Mouse (Mus musculus) urinary bladder, postnatal 0 days (tissue): ENCODE measurements around the gene Supv3l1. TPM values are rescaled to one million over a fixed set of nuclear protein-coding genes. Genes with fewer than 3 reads are reported as not detected.

Source experiments
- polyA plus RNA-seq: library from polyadenylated mRNA; unstranded; fragments of >200 nt; fragmentation: Nextera tagmentation; extraction: Ambion mirVana; gene quantifications from 2 replicates; pipeline ENCODE4 v1.2.1, GENCODE M21; 2015

Supv3l1 gene
- polyA plus RNA-seq, result 11.6 and 12.2 TPM in 2 replicates

GRCm38 (mm10) chr10:62449364-62450279 is at the start of gene Supv3l1, which contains the start of gene 4930507D05Rik:
Supv3l1 (minus strand) TSS chr10:62449738.
4930507D05Rik (plus strand) TSS chr10:62449489.

DNA sequence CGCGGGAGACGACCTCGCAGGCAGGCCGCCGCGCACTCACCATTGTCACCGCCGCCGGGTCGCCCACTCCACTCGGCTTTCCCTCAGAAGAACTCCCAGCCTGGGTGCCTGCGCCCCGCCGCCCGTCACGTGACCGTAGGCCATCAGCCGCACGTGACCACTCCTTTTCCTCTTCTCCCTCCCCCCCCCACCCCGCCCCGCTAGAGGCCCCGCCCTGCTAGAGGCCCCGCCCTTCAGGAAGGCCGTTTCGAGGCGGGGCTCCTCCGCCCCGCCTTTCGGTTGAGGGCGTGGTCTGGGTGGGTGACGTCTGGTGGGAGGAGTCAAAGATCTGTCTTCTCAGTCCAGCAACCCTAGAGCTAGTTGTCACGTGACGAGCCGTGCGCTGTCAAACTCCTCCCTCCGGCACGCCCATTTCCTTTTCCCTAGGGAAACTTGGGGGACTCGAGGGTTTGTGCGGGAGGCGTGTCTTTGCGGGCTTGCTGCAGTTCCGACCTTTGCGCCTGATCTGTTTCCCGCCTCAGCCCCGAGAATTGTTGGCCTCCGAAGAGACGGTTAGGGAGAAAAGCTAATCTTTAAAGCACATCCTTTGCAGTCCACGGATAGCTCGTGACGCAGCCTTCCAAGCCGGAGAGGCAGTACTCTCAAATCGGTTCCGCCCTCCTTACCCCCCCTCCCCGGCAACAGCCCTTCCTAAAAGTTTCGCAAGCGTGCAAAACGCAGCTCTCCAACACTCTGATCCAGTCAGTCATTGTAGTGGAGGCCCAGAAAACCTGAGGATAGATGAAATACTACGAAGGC is 37.3 kb upstream of the Supv3l1 start, which contains the start of gene Vps26a:
Vps26a (minus strand) TSS at position 188 of the 798 bp plus-strand sequence.

GRCm38 (mm10) chr10:62422255-62422654 is 27.3 kb downstream of the Supv3l1 start, which contains the start of gene Hkdc1:
Hkdc1 (minus strand) TSS chr10:62422491.

GRCm38 (mm10) chr10:62379808-62380207 is 69.7 kb downstream of the Supv3l1 start, which contains the start of gene Hk1:
Hk1 (minus strand) TSS chr10:62379908.

Other genes with a start within 250 kb of the Supv3l1 start
- 23.4 and 27.2 TPM in 2 replicates for gene Tspan15, start 218.5 kb downstream of the Supv3l1 start, polyA plus RNA-seq
- 2.5 and 3.9 TPM in 2 replicates for gene Tacr2, start 197.3 kb downstream of the Supv3l1 start, polyA plus RNA-seq
- gene Hk1, start 69.8 kb downstream of the Supv3l1 start, polyA plus RNA-seq, result 52.6 and 57.2 TPM in 2 replicates
- gene Hkdc1, start 27.2 kb downstream of the Supv3l1 start, polyA plus RNA-seq, result 0.17 and 0.28 TPM in 2 replicates
- 0.08 and 0.25 TPM in 2 replicates for gene 4930507D05Rik, start 249 bp downstream of the Supv3l1 start, polyA plus RNA-seq
- 43.3 and 49.1 TPM in 2 replicates for gene Vps26a, start 37.1 kb upstream of the Supv3l1 start, polyA plus RNA-seq
- gene Srgn, start 77.7 kb upstream of the Supv3l1 start, polyA plus RNA-seq, result 51.5 and 423 TPM in 2 replicates
- gene Kif1bp, start 128.7 kb upstream of the Supv3l1 start, polyA plus RNA-seq, result 16.7 and 20.4 TPM in 2 replicates
- 10.8 and 13.6 TPM in 2 replicates for gene Ddx21, start 152.5 kb upstream of the Supv3l1 start, polyA plus RNA-seq
- 79.9 and 107 TPM in 2 replicates for gene Ddx50, start 201.5 kb upstream of the Supv3l1 start, polyA plus RNA-seq